Mouse (Mus musculus) erythroid progenitor cell, adult 5-6 weeks (primary cell): ENCODE measurements around the gene Riox1. TPM values are rescaled to one million over a fixed set of nuclear protein-coding genes. Genes with fewer than 3 reads are reported as not detected.
"Not testable (repeated sequence)": the region's sequence is repeated elsewhere in the genome, so short reads cannot be mapped to it uniquely, and the experiment has no call there.

ENCODE experiments used
- ATAC-seq: replicated peaks from 2 replicates; pipeline ENCODE4 v1.8.0; 2016; ENCODE audit warnings: moderate number of reproducible peaks, mild to moderate bottlenecking, moderate TSS enrichment, inconsistent platforms; ENCODE audit not compliant: poor library complexity, low FRiP score, severe bottlenecking
- total RNA-seq, 2 experiments: library from RNA; stranded (forward) in 1 of 2; stranded (reverse) in 1 of 2; fragments of 150-400 nt in 1 of 2; fragments of 186-747, 209-891 nt in 1 of 2; gene quantifications; 2 replicates each; pipeline versions ENCODE4 v1.2.3 to v1.2.4; 2015 to 2017; ENCODE audit warnings: low replicate concordance in 2 of 2

The Riox1 gene
- total RNA-seq (2015; ENCODE audit: low replicate concordance) = 6.7 TPM in 1 of 2 replicates, not detected in the other
- total RNA-seq (2017; ENCODE audit: low replicate concordance) = 2.0 and 2.2 TPM in 2 replicates

- peak; percentile 68 for ATAC-seq
These were observed at the start of gene Riox1 for GRCm38 (mm10) chr12:83950493-83950839. Gene Riox1 (plus strand): TSS chr12:83950608.

- ATAC-seq = no peak
These were observed 40.0 kb upstream of the Riox1 start for GRCm38 (mm10) chr12:83910451-83910850.

GRCm38 (mm10) chr12:83914202-83914740, 36.1 kb upstream of the Riox1 start:
- no peak for ATAC-seq

- ATAC-seq = no peak
These were observed 35.6 kb upstream of the Riox1 start for GRCm38 (mm10) chr12:83914797-83915196.

- no peak for ATAC-seq
These were observed 33.5 kb upstream of the Riox1 start for GRCm38 (mm10) chr12:83916884-83917283.

GRCm38 (mm10) chr12:83920721-83921441, 29.5 kb upstream of the Riox1 start:
- ATAC-seq = no peak

- ATAC-seq = peak; percentile 99
These were observed 28.6 kb upstream of the Riox1 start, which contains the start of gene Numb for GRCm38 (mm10) chr12:83921535-83922381. Gene Numb (minus strand): TSS chr12:83921934.

- ATAC-seq = no peak
These were observed 27.5 kb upstream of the Riox1 start for GRCm38 (mm10) chr12:83922724-83923485.

GRCm38 (mm10) chr12:83923486-83923859, 26.9 kb upstream of the Riox1 start:
- no peak for ATAC-seq

GRCm38 (mm10) chr12:83924332-83924731, 26.1 kb upstream of the Riox1 start:
- ATAC-seq = no peak

GRCm38 (mm10) chr12:83925160-83925703, 25.2 kb upstream of the Riox1 start:
- no peak for ATAC-seq

- ATAC-seq = no peak
These were observed 24.3 kb upstream of the Riox1 start for GRCm38 (mm10) chr12:83926061-83926460.

- ATAC-seq = no peak
These were observed 22.7 kb upstream of the Riox1 start for GRCm38 (mm10) chr12:83927747-83928146.

- no peak for ATAC-seq
These were observed 21.1 kb upstream of the Riox1 start for GRCm38 (mm10) chr12:83929186-83929804.

- no peak for ATAC-seq
These were observed 12.8 kb upstream of the Riox1 start for GRCm38 (mm10) chr12:83937600-83937999.

GRCm38 (mm10) chr12:83938592-83938991, 11.8 kb upstream of the Riox1 start:
- not testable (repeated sequence) for ATAC-seq

GRCm38 (mm10) chr12:83939332-83939731, 11.1 kb upstream of the Riox1 start:
- ATAC-seq = no peak

- ATAC-seq = no peak
These were observed 10.4 kb upstream of the Riox1 start for GRCm38 (mm10) chr12:83940031-83940430.

GRCm38 (mm10) chr12:83941938-83942337, 8.5 kb upstream of the Riox1 start:
- no peak for ATAC-seq
